Mouse (Mus musculus): ENCODE data around the gene Piwil4. TPM values are rescaled to one million over a fixed set of nuclear protein-coding genes. Genes with fewer than 3 reads are reported as not detected.
"Not testable (repeated sequence)": the region's sequence is repeated elsewhere in the genome, so short reads cannot be mapped to it uniquely, and the experiment has no call there.

Gene Piwil4
- polyA plus RNA-seq, 1 experiment from 2014 or later: 0.62 TPM

DNA sequence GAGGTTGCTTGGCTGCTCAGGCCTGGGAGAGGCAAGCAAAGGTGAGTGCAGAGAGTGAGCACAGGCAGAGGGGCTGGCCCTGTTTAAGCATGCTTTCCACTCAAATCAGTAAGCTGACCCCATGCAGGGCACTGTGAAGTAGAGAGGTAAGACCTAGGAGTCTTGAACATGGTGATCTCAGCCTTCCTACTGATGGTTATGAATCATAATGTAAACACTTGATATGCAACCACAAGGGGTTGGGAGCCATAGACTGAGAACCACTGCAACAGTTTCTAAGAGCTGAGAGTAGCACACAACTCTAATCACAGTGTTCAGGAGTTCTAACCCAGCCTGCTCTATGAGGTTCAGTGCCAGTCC lies 22.2 kb downstream of the Piwil4 start:
- no peaks in the 10 kb centered on the region for H3K36me3 ChIP-seq (ENCODE audit: control insufficient read depth, insufficient read depth, low read length)
- no peaks in the 10 kb centered on the region for H3K4me1 ChIP-seq (replicated peaks; ENCODE audit: control insufficient read depth, insufficient read depth, low read length)
- H3K9me3 ChIP-seq (ENCODE audit: control insufficient read depth, low read length): no peaks in the 10 kb centered on the region
- ATAC-seq (ENCODE audit: low FRiP score) (no peak), DNase-seq (ENCODE audit: low spot score) (no peak)
- no peak overlapping the region for H3K4me2 ChIP-seq (replicated peaks; ENCODE audit: low read depth, low read length)
- H3K9ac ChIP-seq (ENCODE audit: low read depth, low read length): no peak overlapping the region
- H3K4me3 ChIP-seq (ENCODE audit: low read depth, low read length): no peak overlapping the region
- no peak overlapping the region for H3K27ac ChIP-seq (ENCODE audit: low read depth, low read length)
- H3K27me3 ChIP-seq (ENCODE audit: control insufficient read depth, insufficient read depth, low read length): peaks cover 11% of the 10 kb centered on the region; the same call in 1 of the 2 replicates

DNA sequence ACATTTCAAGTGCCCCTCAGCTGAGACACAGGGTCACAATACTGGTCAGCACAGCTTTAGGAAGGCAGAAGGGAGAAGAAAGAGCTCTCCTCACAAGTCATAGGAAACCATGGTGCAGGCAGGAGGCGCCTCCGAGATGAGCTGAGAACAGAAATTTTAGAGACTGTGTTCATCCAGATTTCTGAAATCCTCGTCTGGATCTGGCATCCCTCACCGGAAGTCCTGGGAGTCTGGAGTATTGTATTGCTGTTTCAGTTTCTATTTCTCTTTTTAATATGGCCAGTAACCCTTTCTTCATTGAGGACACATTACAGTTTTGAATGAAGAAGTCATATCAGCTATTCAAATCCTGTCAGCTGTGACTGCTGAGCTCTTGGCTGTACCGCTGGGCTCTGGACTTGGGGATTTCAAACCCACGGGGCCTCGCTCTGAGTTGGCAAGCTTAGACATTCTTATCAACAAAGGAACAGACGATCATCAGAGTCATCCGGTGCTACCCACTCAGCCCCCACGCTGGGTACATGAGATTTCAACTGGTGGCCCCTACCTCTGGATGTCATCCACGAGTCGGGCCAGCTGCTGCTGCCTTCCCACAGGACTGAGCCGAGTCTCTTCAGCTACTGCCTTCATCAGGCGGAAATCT lies 22.7 kb downstream of the Piwil4 start:
- Histone ChIP-seq H3K4me1 (replicated peaks; ENCODE audit: control insufficient read depth, insufficient read depth, low read length) (no peaks in the 10 kb centered on the region), H3K4me3 (ENCODE audit: low read depth, low read length) (no peak overlapping the region), H3K4me2 (replicated peaks; ENCODE audit: low read depth, low read length) (no peak overlapping the region), H3K36me3 (ENCODE audit: control insufficient read depth, insufficient read depth, low read length) (no peaks in the 10 kb centered on the region), H3K9ac (ENCODE audit: low read depth, low read length) (no peak overlapping the region), H3K27me3 (ENCODE audit: control insufficient read depth, insufficient read depth, low read length) (peaks cover 11% of the 10 kb centered on the region; the same call in 1 of the 2 replicates), H3K27ac (ENCODE audit: low read depth, low read length) (no peak overlapping the region), H3K9me3 (ENCODE audit: control insufficient read depth, low read length) (no peaks in the 10 kb centered on the region)
- 70% methylated on average over 14 of the region's 14 CpGs for WGBS
- DNase-seq (ENCODE audit: low spot score): no peak
- no peak for ATAC-seq (ENCODE audit: low FRiP score)

DNA sequence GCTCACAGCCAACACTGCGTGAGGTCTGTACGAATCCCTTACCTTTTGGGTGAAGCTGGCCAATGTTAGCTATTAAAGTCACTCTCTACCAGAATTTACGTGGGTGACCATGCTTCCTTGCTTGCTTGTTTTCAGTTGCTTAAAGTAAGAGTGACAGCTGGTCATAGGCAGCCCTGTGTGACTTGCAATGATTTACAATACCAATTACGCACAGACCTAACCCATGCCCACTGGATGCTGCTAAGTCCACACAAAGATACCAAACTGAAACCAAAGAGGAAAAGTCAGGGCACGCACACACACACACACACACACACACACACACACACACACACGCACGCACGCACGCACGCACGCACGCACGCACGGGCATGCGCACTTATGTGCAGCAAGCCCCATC lies 25.3 kb downstream of the Piwil4 start:
- H3K9ac ChIP-seq (ENCODE audit: low read depth, low read length): no peak overlapping the region
- DNase-seq (ENCODE audit: low spot score) (no peak), ATAC-seq (ENCODE audit: low FRiP score) (0 out of 2 replicates have a peak, but pooled peaks have one; percentile 17)
- peaks cover 3% of the 10 kb centered on the region; the same call in 1 of the 2 replicates for H3K27me3 ChIP-seq (ENCODE audit: control insufficient read depth, insufficient read depth, low read length)
- no peak overlapping the region for H3K4me3 ChIP-seq (ENCODE audit: low read depth, low read length)
- no peak overlapping the region for H3K4me2 ChIP-seq (replicated peaks; ENCODE audit: low read depth, low read length)
- no peaks in the 10 kb centered on the region for H3K9me3 ChIP-seq (ENCODE audit: control insufficient read depth, low read length)
- H3K4me1 ChIP-seq (replicated peaks; ENCODE audit: control insufficient read depth, insufficient read depth, low read length): no peaks in the 10 kb centered on the region
- H3K27ac ChIP-seq (ENCODE audit: low read depth, low read length): no peak overlapping the region
- 90% methylated on average over 15 of the region's 15 CpGs for WGBS
- H3K36me3 ChIP-seq (ENCODE audit: control insufficient read depth, insufficient read depth, low read length): no peaks in the 10 kb centered on the region

DNA sequence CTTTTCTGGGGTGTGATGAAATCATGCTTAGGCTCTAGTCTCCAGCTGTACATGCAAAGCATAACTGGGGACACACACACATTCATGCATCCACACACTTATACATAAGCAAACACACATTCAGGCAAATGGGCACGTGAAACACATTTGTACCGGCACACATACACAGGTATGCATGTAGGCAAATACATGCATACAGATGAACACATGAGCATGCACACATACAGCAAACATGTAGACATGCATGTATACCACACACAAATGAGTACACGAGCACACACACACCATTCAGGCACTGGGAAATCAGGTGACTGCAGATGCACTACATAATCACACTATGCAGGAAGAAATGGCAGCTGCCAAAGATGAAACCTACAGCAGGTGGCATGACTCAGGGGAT lies 29.6 kb downstream of the Piwil4 start:
- Histone ChIP-seq H3K9ac (ENCODE audit: low read depth, low read length) (no peak overlapping the region), H3K27me3 (ENCODE audit: control insufficient read depth, insufficient read depth, low read length) (no peaks in the 10 kb centered on the region), H3K36me3 (ENCODE audit: control insufficient read depth, insufficient read depth, low read length) (no peaks in the 10 kb centered on the region), H3K4me1 (replicated peaks; ENCODE audit: control insufficient read depth, insufficient read depth, low read length) (no peaks in the 10 kb centered on the region), H3K4me2 (replicated peaks; ENCODE audit: low read depth, low read length) (no peak overlapping the region), H3K9me3 (ENCODE audit: control insufficient read depth, low read length) (no peaks in the 10 kb centered on the region), H3K4me3 (ENCODE audit: low read depth, low read length) (no peak overlapping the region), H3K27ac (ENCODE audit: low read depth, low read length) (no peak overlapping the region)
- 89% methylated on average over 3 of the region's 3 CpGs for WGBS
- ATAC-seq (ENCODE audit: low FRiP score) (no peak), DNase-seq (ENCODE audit: low spot score) (no peak)

DNA sequence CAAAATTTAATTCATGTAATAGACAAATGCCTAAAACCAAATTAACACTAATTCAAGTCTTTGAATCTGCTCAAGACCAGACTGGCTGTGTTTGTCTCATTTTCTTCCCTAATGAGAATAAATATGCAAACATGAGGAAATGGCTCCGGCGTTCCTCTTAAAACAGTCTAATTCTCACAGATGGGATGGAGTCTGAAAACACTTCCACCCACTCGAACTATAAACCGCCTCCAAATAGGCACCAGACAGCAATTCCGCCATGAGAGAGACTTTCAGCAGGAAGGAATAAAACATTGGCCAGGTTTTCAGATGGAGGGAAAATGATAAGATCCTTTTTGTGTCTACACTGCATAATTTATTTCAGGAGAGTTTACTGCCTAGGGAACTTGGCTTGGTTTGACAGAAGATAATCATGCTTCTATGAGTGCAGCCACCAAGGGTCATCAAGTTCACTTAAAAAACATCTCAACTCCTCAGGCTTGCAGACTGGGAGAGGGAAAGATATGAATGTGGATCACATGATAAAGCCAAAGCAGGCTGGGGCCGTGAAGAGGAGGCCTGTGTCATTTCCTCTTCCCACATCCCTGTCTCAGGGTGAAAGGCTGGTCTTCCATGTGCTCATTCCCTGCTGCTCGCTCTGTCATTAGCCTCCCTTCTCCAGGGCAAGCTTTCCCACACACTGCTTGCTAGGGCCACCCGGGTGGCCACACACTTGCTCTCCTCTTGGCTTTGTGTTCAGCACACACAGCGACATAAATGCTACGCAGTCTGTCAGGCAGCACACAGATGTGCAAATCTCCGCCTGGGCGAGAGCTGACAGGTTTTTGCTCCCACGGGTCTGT lies 35.0 kb downstream of the Piwil4 start:
- no peak overlapping the region for H3K27ac ChIP-seq (ENCODE audit: low read depth, low read length)
- DNase-seq (ENCODE audit: low spot score) (no peak), ATAC-seq (ENCODE audit: low FRiP score) (no peak)
- H3K27me3 ChIP-seq (ENCODE audit: control insufficient read depth, insufficient read depth, low read length): no peaks in the 10 kb centered on the region
- no peak overlapping the region for H3K4me2 ChIP-seq (replicated peaks; ENCODE audit: low read depth, low read length)
- WGBS: 79% methylated on average over 13 of the region's 13 CpGs
- H3K4me1 ChIP-seq (replicated peaks; ENCODE audit: control insufficient read depth, insufficient read depth, low read length): no peaks in the 10 kb centered on the region
- no peak overlapping the region for H3K9ac ChIP-seq (ENCODE audit: low read depth, low read length)
- no peaks in the 10 kb centered on the region for H3K36me3 ChIP-seq (ENCODE audit: control insufficient read depth, insufficient read depth, low read length)
- H3K9me3 ChIP-seq (ENCODE audit: control insufficient read depth, low read length): no peaks in the 10 kb centered on the region
- no peak overlapping the region for H3K4me3 ChIP-seq (ENCODE audit: low read depth, low read length)

DNA sequence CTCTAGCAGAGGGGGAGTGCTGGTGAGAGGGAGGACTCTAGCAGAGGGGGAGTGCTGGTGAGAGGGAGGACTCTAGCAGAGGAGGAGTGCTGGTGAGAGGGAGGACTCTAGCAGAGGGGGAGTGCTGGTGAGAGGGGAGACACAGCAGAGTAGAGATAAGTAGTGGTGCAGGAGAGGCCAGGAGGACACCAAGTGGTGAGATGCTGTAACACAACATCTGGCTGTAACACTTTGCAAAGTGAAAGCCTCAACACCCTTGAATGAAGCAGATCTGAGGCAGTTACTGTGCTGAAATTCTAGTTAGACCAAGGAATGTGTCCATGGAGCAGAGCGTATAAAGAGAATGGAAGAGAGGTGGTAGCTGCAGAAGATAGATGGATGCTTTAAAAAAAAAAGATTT lies 39.7 kb downstream of the Piwil4 start:
- WGBS: 87% methylated on average over 1 of the region's 1 CpGs
- DNase-seq (ENCODE audit: low spot score); H3K4me2 ChIP-seq (replicated peaks; ENCODE audit: low read depth, low read length); H3K4me1 ChIP-seq (replicated peaks; ENCODE audit: control insufficient read depth, insufficient read depth, low read length); H3K36me3 ChIP-seq (ENCODE audit: control insufficient read depth, insufficient read depth, low read length); H3K27ac ChIP-seq (ENCODE audit: low read depth, low read length); H3K9ac ChIP-seq (ENCODE audit: low read depth, low read length); ATAC-seq (ENCODE audit: low FRiP score); H3K4me3 ChIP-seq (ENCODE audit: low read depth, low read length); H3K9me3 ChIP-seq (ENCODE audit: control insufficient read depth, low read length); H3K27me3 ChIP-seq (ENCODE audit: control insufficient read depth, insufficient read depth, low read length): not testable (repeated sequence)

DNA sequence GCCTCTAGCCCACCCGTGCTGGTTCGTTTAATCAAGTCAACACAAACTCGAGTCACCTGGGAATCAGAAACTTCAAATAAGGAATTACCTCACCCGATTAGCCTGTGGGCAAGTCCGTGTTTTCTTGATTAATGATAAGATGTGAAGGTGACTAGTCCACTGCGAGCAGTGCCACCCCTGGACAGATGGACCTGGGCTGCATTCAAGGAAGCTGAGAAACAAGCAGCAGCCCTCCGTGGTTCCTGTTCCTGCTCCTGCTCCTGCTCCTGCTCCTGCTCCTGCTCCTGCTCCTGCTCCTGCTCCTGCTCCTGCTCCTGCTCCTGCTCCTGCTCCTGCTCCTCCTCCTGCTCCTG lies 41.3 kb downstream of the Piwil4 start:
- H3K27ac ChIP-seq (ENCODE audit: low read depth, low read length): no peak overlapping the region
- 48% methylated on average over 7 of the region's 7 CpGs for WGBS
- no peak overlapping the region for H3K4me3 ChIP-seq (ENCODE audit: low read depth, low read length)
- DNase-seq (ENCODE audit: low spot score) (no peak), ATAC-seq (ENCODE audit: low FRiP score) (peak; percentile 57; the same call in 1 of the 2 replicates)
- no peak overlapping the region for H3K9ac ChIP-seq (ENCODE audit: low read depth, low read length)
- no peaks in the 10 kb centered on the region for H3K36me3 ChIP-seq (ENCODE audit: control insufficient read depth, insufficient read depth, low read length)
- no peaks in the 10 kb centered on the region for H3K9me3 ChIP-seq (ENCODE audit: control insufficient read depth, low read length)
- H3K27me3 ChIP-seq (ENCODE audit: control insufficient read depth, insufficient read depth, low read length): no peaks in the 10 kb centered on the region
- H3K4me1 ChIP-seq (replicated peaks; ENCODE audit: control insufficient read depth, insufficient read depth, low read length): no peaks in the 10 kb centered on the region
- H3K4me2 ChIP-seq (replicated peaks; ENCODE audit: low read depth, low read length): no peak overlapping the region

DNA sequence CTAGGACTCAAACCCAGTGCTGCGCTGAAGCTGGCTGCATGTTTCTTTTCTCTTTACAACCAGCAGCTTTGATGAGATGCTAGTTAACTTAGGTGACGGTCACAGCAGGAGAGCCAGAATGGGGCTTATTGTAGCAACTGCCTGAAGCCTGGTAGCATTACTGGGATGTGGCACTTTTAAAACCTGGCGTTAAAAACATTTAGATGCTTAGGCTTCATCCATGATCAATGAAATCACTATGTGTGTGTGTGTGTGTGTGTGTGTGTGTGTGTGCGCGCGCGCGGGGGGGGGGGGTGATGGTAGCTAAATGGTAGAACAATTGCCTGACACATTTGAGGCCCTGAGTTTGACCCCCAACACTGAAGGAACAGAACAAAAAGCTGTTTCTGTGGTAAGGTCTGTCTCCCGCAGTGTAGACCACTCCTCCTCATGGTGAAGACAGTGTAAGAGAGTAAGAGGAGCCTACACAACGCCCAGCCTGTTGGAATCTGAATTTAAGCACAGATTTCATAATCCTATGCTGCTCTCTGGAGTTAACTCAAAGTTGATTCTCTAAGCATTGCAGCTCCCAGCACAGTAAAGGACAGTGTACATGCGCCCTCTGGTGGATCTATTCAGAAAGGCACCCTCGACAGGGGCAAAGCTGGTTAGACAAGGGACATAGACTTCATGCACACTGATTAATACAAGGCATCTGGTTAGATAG lies 41.8 kb downstream of the Piwil4 start:
- H3K27me3 ChIP-seq (ENCODE audit: control insufficient read depth, insufficient read depth, low read length): no peaks in the 10 kb centered on the region
- no peak overlapping the region for H3K9ac ChIP-seq (ENCODE audit: low read depth, low read length)
- peak; percentile 94 for DNase-seq (ENCODE audit: low spot score)
- no peaks in the 10 kb centered on the region for H3K9me3 ChIP-seq (ENCODE audit: control insufficient read depth, low read length)
- peak; percentile 82 for ATAC-seq (ENCODE audit: low FRiP score)
- no peaks in the 10 kb centered on the region for H3K4me1 ChIP-seq (replicated peaks; ENCODE audit: control insufficient read depth, insufficient read depth, low read length)
- no peak overlapping the region for H3K4me3 ChIP-seq (ENCODE audit: low read depth, low read length)
- H3K36me3 ChIP-seq (ENCODE audit: control insufficient read depth, insufficient read depth, low read length): no peaks in the 10 kb centered on the region
- H3K4me2 ChIP-seq (replicated peaks; ENCODE audit: low read depth, low read length): no peak overlapping the region
- 48% methylated on average over 12 of the region's 12 CpGs for WGBS
- no peak overlapping the region for H3K27ac ChIP-seq (ENCODE audit: low read depth, low read length)
